Comparison of ENCODE assay signal across 13 mouse cellular contexts in the genomic region with DNA sequence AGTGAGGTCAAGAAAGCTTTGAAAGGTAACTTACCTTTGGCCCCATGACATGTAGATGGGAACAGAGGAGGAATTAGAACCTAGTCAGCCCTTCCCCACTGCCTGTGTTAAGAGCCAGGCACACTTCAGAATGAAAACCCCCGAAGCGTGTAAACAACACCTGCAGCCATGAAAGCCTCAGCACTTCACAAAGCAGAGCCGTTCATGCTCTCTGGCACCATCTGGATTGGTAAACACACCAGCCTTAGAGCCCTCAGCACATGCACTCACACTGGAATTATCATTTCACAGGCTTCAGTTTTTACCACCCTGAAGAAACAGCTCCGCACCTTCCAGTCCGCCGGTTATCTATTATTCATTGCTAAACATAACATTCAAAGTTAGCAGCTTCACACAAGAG.
DNase-seq lines count a peak whose midpoint lies in the region; ATAC-seq lines count a peak whose summit lies in the region.
"Had no signal": no experiment of that assay in that cellular context is flagged by ENCODE, and none has a peak within 500 bp of the region (broad histone marks: within the 10 kb centered on the region; RNA-seq: fewer than 3 reads in every experiment).

No protein-coding gene starts in this region.

- DNase-seq in embryonic facial prominence, embryonic 14.5 days (ENCODE audit: low spot score), result peak; percentile 24
- no peak for DNase-seq in embryonic facial prominence, embryonic 10.5 days (ENCODE audit: low spot score)
- DNase-seq in neural tube, embryonic 10.5 days (ENCODE audit: extremely low spot score, low spot score), result no peak
- DNase-seq in retina, postnatal 1 day, result peak; percentile 42
- no peak for DNase-seq in kidney, postnatal 4 days
- DNase-seq in kidney, postnatal 10 days, result no peak
- DNase-seq: heart, adult 2 months; heart, postnatal 4 days; kidney, postnatal 25 days; liver, embryonic 13.5 days had no signal

- H3K9ac ChIP-seq in embryonic facial prominence, embryonic 14.5 days (ENCODE audit: low read depth, low read length), result no peak overlapping the region
- H3K9ac ChIP-seq in neural tube, embryonic 14.5 days (replicated peaks; ENCODE audit: low read depth, low read length), result no peak overlapping the region
- H3K9ac ChIP-seq: liver, embryonic 13.5 days had no signal

- no peaks in the 10 kb centered on the region for H3K4me1 ChIP-seq in embryonic facial prominence, embryonic 14.5 days (ENCODE audit: control insufficient read depth, insufficient read depth, low read length)
- peaks cover 3% of the 10 kb centered on the region; the same call in 1 of the 2 replicates for H3K4me1 ChIP-seq in embryonic facial prominence, embryonic 10.5 days
- no peaks in the 10 kb centered on the region for H3K4me1 ChIP-seq in neural tube, embryonic 14.5 days (ENCODE audit: control insufficient read depth, insufficient read depth, low read length)
- H3K4me1 ChIP-seq: liver, embryonic 13.5 days had no signal

- 74% methylated on average over 6 of the region's 6 CpGs for WGBS in embryonic facial prominence, embryonic 14.5 days
- WGBS in embryonic facial prominence, embryonic 10.5 days, result 89% methylated on average over 6 of the region's 6 CpGs
- WGBS in neural tube, embryonic 14.5 days, result 65% methylated on average over 6 of the region's 6 CpGs

- no peaks in the 10 kb centered on the region for H3K36me3 ChIP-seq in embryonic facial prominence, embryonic 14.5 days (ENCODE audit: control insufficient read depth, insufficient read depth, low read length)
- no peaks in the 10 kb centered on the region for H3K36me3 ChIP-seq in embryonic facial prominence, embryonic 10.5 days (replicated peaks)
- H3K36me3 ChIP-seq in neural tube, embryonic 14.5 days (ENCODE audit: control insufficient read depth, insufficient read depth, low read length), result no peaks in the 10 kb centered on the region
- H3K36me3 ChIP-seq: liver, embryonic 13.5 days had no signal

- H3K27ac ChIP-seq in embryonic facial prominence, embryonic 14.5 days (replicated peaks; ENCODE audit: low read depth, low read length), result no peak overlapping the region
- no peak overlapping the region for H3K27ac ChIP-seq in embryonic facial prominence, embryonic 10.5 days (replicated peaks)
- no peak overlapping the region for H3K27ac ChIP-seq in neural tube, embryonic 14.5 days (ENCODE audit: low read depth, low read length)
- H3K27ac ChIP-seq: heart, adult 2 months; liver, embryonic 13.5 days; macrophage had no signal

- no peaks in the 10 kb centered on the region for H3K27me3 ChIP-seq in embryonic facial prominence, embryonic 14.5 days (replicated peaks; ENCODE audit: control insufficient read depth, insufficient read depth, low read length)
- H3K27me3 ChIP-seq in embryonic facial prominence, embryonic 10.5 days (replicated peaks; ENCODE audit: low read depth, poor library complexity, severe bottlenecking), result no peaks in the 10 kb centered on the region
- H3K27me3 ChIP-seq in neural tube, embryonic 14.5 days (ENCODE audit: control insufficient read depth, insufficient read depth, low read length), result no peaks in the 10 kb centered on the region
- H3K27me3 ChIP-seq: liver, embryonic 13.5 days had no signal

- H3K4me2 ChIP-seq in embryonic facial prominence, embryonic 14.5 days (ENCODE audit: low read depth, low read length), result no peak overlapping the region
- no peak overlapping the region for H3K4me2 ChIP-seq in neural tube, embryonic 14.5 days (ENCODE audit: low read depth, low read length)
- H3K4me2 ChIP-seq: liver, embryonic 13.5 days had no signal

- H3K9me3 ChIP-seq in embryonic facial prominence, embryonic 14.5 days (ENCODE audit: control insufficient read depth, low read length), result no peaks in the 10 kb centered on the region
- no peaks in the 10 kb centered on the region for H3K9me3 ChIP-seq in embryonic facial prominence, embryonic 10.5 days
- no peaks in the 10 kb centered on the region for H3K9me3 ChIP-seq in neural tube, embryonic 14.5 days (ENCODE audit: control insufficient read depth, low read length)
- H3K9me3 ChIP-seq: liver, embryonic 13.5 days had no signal

- H3K4me3 ChIP-seq in embryonic facial prominence, embryonic 14.5 days (ENCODE audit: low read depth, low read length), result no peak overlapping the region
- no peak overlapping the region for H3K4me3 ChIP-seq in embryonic facial prominence, embryonic 10.5 days
- no peak overlapping the region for H3K4me3 ChIP-seq in neural tube, embryonic 14.5 days (ENCODE audit: low read depth, low read length)
- H3K4me3 ChIP-seq: heart, adult 2 months; liver, embryonic 13.5 days had no signal

- no peak for ATAC-seq in embryonic facial prominence, embryonic 14.5 days (ENCODE audit: low read depth)
- peak; percentile 51; the same call in 1 of the 2 replicates for ATAC-seq in neural tube, embryonic 14.5 days (ENCODE audit: low read depth)
- no peak for ATAC-seq in frontal cortex, adult (ENCODE audit: low TSS enrichment)

Comparison
In these comparisons a context has a peak if more than half of its experiments do, and no peak if none do; other contexts are left out.
1. DNase-seq: peak in embryonic facial prominence, embryonic 14.5 days (single experiment) and retina, postnatal 1 day (single experiment); none in embryonic facial prominence, embryonic 10.5 days (single experiment), neural tube, embryonic 10.5 days (single experiment), kidney, postnatal 4 days (0 of 2) and kidney, postnatal 10 days (single experiment).